Mouse (Mus musculus): Measurements from ENCODE around the gene Nsdhl.

DNA sequence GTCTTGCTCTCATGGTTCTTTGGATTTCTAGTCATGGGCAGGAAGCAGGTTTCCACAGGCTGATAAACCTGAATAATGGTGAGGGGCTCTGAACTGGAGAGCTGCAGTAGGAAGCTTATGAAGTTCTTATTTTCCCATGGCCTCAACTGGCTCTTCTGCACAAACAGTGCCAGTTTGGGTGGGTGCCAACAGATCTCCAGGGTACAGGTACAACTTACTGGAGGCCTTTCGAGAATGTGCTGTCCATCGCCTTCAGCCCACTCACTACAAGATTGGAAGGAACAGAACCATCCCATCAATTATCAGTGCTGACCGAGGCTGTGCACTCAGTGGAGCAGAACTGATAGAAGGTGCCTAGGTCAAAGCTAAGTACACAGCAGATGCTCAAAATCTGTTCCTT is 70.1 kb downstream of the Nsdhl start:
- TF ChIP-seq POLR2A (IDR thresholded peaks at IDR 0.05; ENCODE audit: borderline replicate concordance, extremely low read depth, insufficient read depth, insufficient read length, poor library complexity, severe bottlenecking), result no peak
- TF ChIP-seq CTCF (IDR thresholded peaks at IDR 0.05; ENCODE audit: borderline replicate concordance, extremely low read depth, insufficient read depth, insufficient read length), result no peak
